In genomic region chr19:14596941-14597916, GRCm38 (mm10) we compare ENCODE assay signal across 8 mouse cellular contexts. TPM values are rescaled to one million over a fixed set of nuclear protein-coding genes. Genes with fewer than 3 reads are reported as not detected.
A peak's percentile ranks its signal among the peaks of the same experiment; 100 is the strongest.
DNase-seq lines count a peak whose midpoint lies in the region; ATAC-seq and TF ChIP-seq lines count a peak whose summit lies in the region.

No protein-coding gene starts in this region.

- ATAC-seq in intestine, postnatal 0 days = no peak
- no peak for ATAC-seq in limb, embryonic 15.5 days (ENCODE audit: insufficient number of reproducible peaks, low FRiP score, low TSS enrichment, low read depth)

- H3K79me2 ChIP-seq in myocyte (ENCODE audit: control insufficient read depth, insufficient read depth) = no peaks in the 10 kb centered on the region

- TF ChIP-seq CTCF in cortical plate, adult 2 months (IDR thresholded peaks at IDR 0.05; ENCODE audit: extremely low read depth, insufficient read depth, low read length) = no peak
- TF ChIP-seq CTCF in intestine, postnatal 0 days (IDR thresholded peaks at IDR 0.05; ENCODE audit: low read depth) = no peak

- under 1% methylated on average over 108 of the region's 120 CpGs for WGBS in intestine, postnatal 0 days
- under 1% methylated on average over 110 of the region's 120 CpGs for WGBS in limb, embryonic 15.5 days

- H3K4me1 ChIP-seq in cortical plate, adult 2 months (ENCODE audit: control insufficient read depth, insufficient read depth, low read length) = peaks cover 2% of the 10 kb centered on the region; the same call in 1 of the 2 replicates
- 0 out of 2 replicates have a peak, but pooled peaks cover 4% of the 10 kb centered on the region for H3K4me1 ChIP-seq in intestine, postnatal 0 days (replicated peaks; ENCODE audit: control insufficient read depth, insufficient read depth, low read length)
- H3K4me1 ChIP-seq in limb, embryonic 15.5 days = peaks cover 24% of the 10 kb centered on the region

- peak; percentile 19 to 59 for DNase-seq in left cerebral cortex, adult 18-20 months (ENCODE audit: low spot score in 2 of 2)
- DNase-seq in left cerebral cortex, adult 11 months (ENCODE audit: low spot score) = no peak
- peak; percentile 28 to 56 for DNase-seq in gastrocnemius, postnatal 4 days (ENCODE audit: low spot score in 2 of 2)
- DNase-seq in splenic B cell, adult 2 months (ENCODE audit: low read depth, low spot score) = peak; percentile 56

- H3K27me3 ChIP-seq in intestine, postnatal 0 days (replicated peaks; ENCODE audit: control insufficient read depth, insufficient read depth, low read length) = no peaks in the 10 kb centered on the region
- H3K27me3 ChIP-seq in limb, embryonic 15.5 days = no peaks in the 10 kb centered on the region
- peaks cover 12% of the 10 kb centered on the region for H3K27me3 ChIP-seq in myocyte (ENCODE audit: control insufficient read depth, insufficient read depth, insufficient read length)
- no peaks in the 10 kb centered on the region for H3K27me3 ChIP-seq in splenic B cell, adult 2 months (ENCODE audit: control insufficient read depth, insufficient read depth, low read length, poor library complexity, severe bottlenecking)

- peak overlapping the region; percentile 96 for H3K9ac ChIP-seq in intestine, postnatal 0 days (ENCODE audit: low read depth, low read length)
- H3K9ac ChIP-seq in limb, embryonic 15.5 days = peak overlapping the region; percentile 75

- H3ac ChIP-seq in myocyte (ENCODE audit: control insufficient read depth, insufficient read length) = peak overlapping the region; percentile 98

- H3K4me2 ChIP-seq in intestine, postnatal 0 days (replicated peaks; ENCODE audit: low read depth) = peak overlapping the region; percentile 64
- peak overlapping the region; percentile 50 for H3K4me2 ChIP-seq in limb, embryonic 15.5 days
- peak overlapping the region; percentile 97 for H3K4me2 ChIP-seq in myocyte (ENCODE audit: low read depth)

- TF ChIP-seq POLR2A in cortical plate, adult 2 months (IDR thresholded peaks at IDR 0.05; ENCODE audit: extremely low read depth, insufficient read depth, low read length) = no peak
- no peak for TF ChIP-seq POLR2A in myocyte (IDR thresholded peaks at IDR 0.05; ENCODE audit: insufficient read length, low read depth)

- peak overlapping the region; percentile 99 for H3K27ac ChIP-seq in cortical plate, adult 2 months (ENCODE audit: insufficient read depth, low read length)
- peak overlapping the region; percentile 98 for H3K27ac ChIP-seq in intestine, postnatal 0 days (ENCODE audit: low read depth, low read length)
- peak overlapping the region; percentile 99 for H3K27ac ChIP-seq in limb, embryonic 15.5 days

- peaks cover 8% of the 10 kb centered on the region for H3K36me3 ChIP-seq in intestine, postnatal 0 days (ENCODE audit: control insufficient read depth, insufficient read depth)
- H3K36me3 ChIP-seq in limb, embryonic 15.5 days = no peaks in the 10 kb centered on the region
- no peaks in the 10 kb centered on the region for H3K36me3 ChIP-seq in myocyte (ENCODE audit: control insufficient read depth, insufficient read depth)
- peaks cover 6% of the 10 kb centered on the region for H3K36me3 ChIP-seq in splenic B cell, adult 2 months (ENCODE audit: control insufficient read depth, insufficient read depth, low read length, poor library complexity, severe bottlenecking)

- H3K4me3 ChIP-seq in cortical plate, adult 2 months (ENCODE audit: insufficient read depth, low read length) = peak overlapping the region; percentile 43
- peak overlapping the region; percentile 88 for H3K4me3 ChIP-seq in intestine, postnatal 0 days (ENCODE audit: low read depth, low read length)
- H3K4me3 ChIP-seq in limb, embryonic 15.5 days = peak overlapping the region; percentile 68
- H3K4me3 ChIP-seq in myocyte = peak overlapping the region; percentile 36

- no peaks in the 10 kb centered on the region for H3K9me3 ChIP-seq in intestine, postnatal 0 days (ENCODE audit: control insufficient read depth)
- no peaks in the 10 kb centered on the region for H3K9me3 ChIP-seq in limb, embryonic 15.5 days

TF ChIP-seq in myocyte, 11 proteins besides CTCF, POLR2A, EP300 and RAD21:
- TF ChIP-seq MAX (IDR thresholded peaks at IDR 0.05; ENCODE audit: low read depth) (no peak), REST (IDR thresholded peaks at IDR 0.05; ENCODE audit: insufficient read depth, insufficient read length) (no peak), POLR2AphosphoS2 (IDR thresholded peaks at IDR 0.05; ENCODE audit: insufficient read length, low read depth) (no peak), CEBPB (IDR thresholded peaks at IDR 0.05; ENCODE audit: insufficient read depth, poor library complexity, severe bottlenecking) (no peak), E2F4 (IDR thresholded peaks at IDR 0.05; ENCODE audit: insufficient read depth) (no peak), SRF (IDR thresholded peaks at IDR 0.05; ENCODE audit: control insufficient read depth, insufficient read length, low read depth) (no peak), MYOG (IDR thresholded peaks at IDR 0.05; ENCODE audit: control insufficient read depth in 1 of 3, insufficient read depth in 1 of 3, insufficient read length in 2 of 3, low read depth in 2 of 3) (no peak), TCF3 (IDR thresholded peaks at IDR 0.05; ENCODE audit: insufficient read length, low read depth) (no peak), USF1 (IDR thresholded peaks at IDR 0.05; ENCODE audit: low read depth) (no peak), MYOD1 (IDR thresholded peaks at IDR 0.05; ENCODE audit: control insufficient read depth in 1 of 3, insufficient read length in 2 of 3, low read depth in 2 of 3) (no peak), TCF12 (IDR thresholded peaks at IDR 0.05; ENCODE audit: insufficient read depth, poor library complexity, severe bottlenecking) (no peak)

RNA-seq across cellular contexts. Expression of gene Tle4, which starts 0.6 kb away (rescaled TPM):
- 10 to 100 TPM; 36.5 to 46.6 TPM for total RNA-seq in left cerebral cortex, adult 18-20 months (2021)
- polyA plus RNA-seq in cortical plate, adult 2 months (2012; rRNA removed) = 31.1 and 34.2 TPM in 2 replicates
- total RNA-seq in gastrocnemius, postnatal 4 days (2021) = 10 to 100 TPM; 17.7 to 20.0 TPM
- polyA plus RNA-seq in intestine, postnatal 0 days (2015; fragmentation: Nextera tagmentation; extraction: Ambion mirVana) = 18.5 and 18.9 TPM in 2 replicates
- polyA plus RNA-seq in limb, embryonic 15.5 days (2015; fragmentation: Nextera tagmentation; extraction: Ambion mirVana) = 12.4 and 14.6 TPM in 2 replicates
- 0.76 TPM for polyA plus RNA-seq in myocyte (2012; fragmentation: generic; extraction: Trizol)

Comparison
In these comparisons a context has a peak if more than half of its experiments do, and no peak if none do; other contexts are left out.
1. H3K4me3 ChIP-seq: peak in every context shown above with its lines; median percentile 88 in intestine, postnatal 0 days; 68 in limb, embryonic 15.5 days; 43 in cortical plate, adult 2 months; 36 in myocyte.